Mouse (Mus musculus) embryonic facial prominence, embryonic 10.5 days (tissue): ENCODE results near the gene Dmbx1. TPM values are rescaled to one million over a fixed set of nuclear protein-coding genes. Genes with fewer than 3 reads are reported as not detected.

Experiments
- DNase-seq: peaks from one replicate; pipeline ENCODE4 v3.0.0-alpha.2; 2017; ENCODE audit warnings: low spot score
- H3K27ac ChIP-seq: fragments of 300-500 bp; sonication (generic); replicated peaks from 2 replicates; pipeline ENCODE4 v1.5.1; 2016; ENCODE audit warnings: mild to moderate bottlenecking
- H3K27me3 ChIP-seq: fragments of 300-500 bp; sonication (generic); replicated peaks from 2 replicates; pipeline ENCODE4 v1.6.1; 2016; ENCODE audit warnings: low read depth, mild to moderate bottlenecking; ENCODE audit not compliant: poor library complexity, severe bottlenecking
- H3K36me3 ChIP-seq: fragments of 300-500 bp; sonication (generic); replicated peaks from 2 replicates; pipeline ENCODE4 v1.6.1; 2016; ENCODE audit warnings: mild to moderate bottlenecking, moderate library complexity
- H3K4me1 ChIP-seq: fragments of 300-500 bp; sonication (generic); 2 replicates; pipeline ENCODE4 v1.6.1; 2016
- H3K4me3 ChIP-seq: fragments of 300-500 bp; sonication (generic); 2 replicates; pipeline ENCODE4 v1.5.1; 2016; ENCODE audit warnings: mild to moderate bottlenecking, moderate library complexity
- H3K9me3 ChIP-seq: fragments of 300-500 bp; sonication (generic); 2 replicates; pipeline ENCODE4 v1.6.1; 2016; ENCODE audit warnings: mild to moderate bottlenecking
- WGBS: fragments of 180-500 bp; shearing (Covaris S2); methylation state at CpG from one replicate; pipeline ENCODE4 v1.1.7; 2016; 5-methylcytosine and 5-hydroxymethylcytosine counted together
- polyA plus RNA-seq: library from polyadenylated mRNA; unstranded; fragments of >200 nt; fragmentation: Nextera tagmentation; extraction: Ambion mirVana; gene quantifications from 2 replicates; pipeline ENCODE4 v1.2.1, GENCODE M21; 2016

Gene Dmbx1
- polyA plus RNA-seq, 1 experiment from 2014 or later, result 2.5 TPM

DNA sequence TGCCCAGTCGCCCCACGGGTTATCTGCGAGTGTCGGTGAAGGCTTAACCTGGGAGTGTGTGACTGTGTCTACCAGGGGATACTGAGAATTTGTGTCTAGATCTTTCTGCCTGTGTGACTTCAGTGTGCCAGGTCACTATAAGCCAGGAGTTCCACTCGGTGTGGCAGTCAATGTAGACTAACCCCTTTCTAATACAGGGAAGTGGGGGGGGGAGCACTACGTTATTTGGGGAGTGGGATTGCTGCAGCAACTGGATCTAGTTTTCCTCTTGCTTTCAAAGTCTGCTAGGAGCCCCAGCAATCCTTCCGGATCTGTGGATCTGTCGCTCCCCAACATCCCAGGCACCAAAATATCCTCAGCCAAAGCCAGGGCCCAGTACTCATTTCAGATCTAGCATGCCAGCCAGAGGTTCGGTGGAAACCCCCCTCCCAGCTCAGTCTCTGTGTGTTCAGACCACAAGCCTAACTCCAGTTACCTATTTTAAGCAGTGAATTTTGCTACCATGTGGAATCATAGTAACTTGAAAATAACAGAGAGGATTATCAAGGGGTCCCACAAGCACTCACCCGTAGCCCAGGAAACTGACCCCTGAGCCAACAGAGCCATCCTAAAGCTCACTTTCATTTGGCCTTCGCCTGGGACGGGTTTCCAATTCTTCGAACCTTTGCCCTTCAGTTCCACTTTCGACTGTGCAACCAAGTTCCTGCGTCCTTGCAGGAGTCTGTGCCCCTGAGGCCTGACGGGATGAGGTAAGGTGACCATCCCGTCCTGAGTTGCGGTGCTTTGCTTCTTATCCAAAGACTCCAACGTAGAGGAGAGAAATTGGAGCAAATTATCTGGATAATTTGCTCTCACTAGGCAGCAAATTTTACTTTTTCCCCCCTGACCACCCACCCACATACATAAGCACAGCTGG is 2.4 kb downstream of the Dmbx1 start:
- peaks cover 50% of the 10 kb centered on the region for H3K4me1 ChIP-seq
- peaks cover 100% of the 10 kb centered on the region for H3K27me3 ChIP-seq
- no peak overlapping the region for H3K27ac ChIP-seq
- peak overlapping the region; percentile 63; the same call in 1 of the 2 replicates for H3K4me3 ChIP-seq
- no peaks in the 10 kb centered on the region for H3K9me3 ChIP-seq
- peak; percentile 48 for DNase-seq
- 1% methylated on average over 19 of the region's 19 CpGs for WGBS
- H3K36me3 ChIP-seq, result no peaks in the 10 kb centered on the region

- 1% methylated on average over 20 of the region's 20 CpGs for WGBS
- Histone ChIP-seq H3K27me3 (peaks cover 100% of the 10 kb centered on the region), H3K4me1 (peaks cover 50% of the 10 kb centered on the region), H3K4me3 (peak overlapping the region; percentile 35), H3K27ac (no peak overlapping the region), H3K36me3 (no peaks in the 10 kb centered on the region), H3K9me3 (no peaks in the 10 kb centered on the region)
- peak; percentile 60 for DNase-seq
Measured at GRCm38 (mm10) chr4:115936646-115937045, 3.1 kb downstream of the Dmbx1 start.

GRCm38 (mm10) chr4:115935835-115936581 is 3.7 kb downstream of the Dmbx1 start:
- peak; percentile 70 for DNase-seq
- no peaks in the 10 kb centered on the region for H3K36me3 ChIP-seq
- no peak overlapping the region for H3K27ac ChIP-seq
- H3K9me3 ChIP-seq, result no peaks in the 10 kb centered on the region
- H3K27me3 ChIP-seq, result peaks cover 100% of the 10 kb centered on the region
- under 1% methylated on average over 36 of the region's 36 CpGs for WGBS
- peaks cover 50% of the 10 kb centered on the region for H3K4me1 ChIP-seq
- H3K4me3 ChIP-seq, result peak overlapping the region; percentile 35

- 64% methylated on average over 13 of the region's 13 CpGs for WGBS
- H3K4me3 ChIP-seq, result no peak overlapping the region
- no peaks in the 10 kb centered on the region for H3K36me3 ChIP-seq
- DNase-seq, result no peak
- no peak overlapping the region for H3K27ac ChIP-seq
- H3K27me3 ChIP-seq, result peaks cover 95% of the 10 kb centered on the region
- H3K9me3 ChIP-seq, result no peaks in the 10 kb centered on the region
- H3K4me1 ChIP-seq, result peaks cover 19% of the 10 kb centered on the region
Measured at GRCm38 (mm10) chr4:115931556-115932088, 8.1 kb downstream of the Dmbx1 start.

DNA sequence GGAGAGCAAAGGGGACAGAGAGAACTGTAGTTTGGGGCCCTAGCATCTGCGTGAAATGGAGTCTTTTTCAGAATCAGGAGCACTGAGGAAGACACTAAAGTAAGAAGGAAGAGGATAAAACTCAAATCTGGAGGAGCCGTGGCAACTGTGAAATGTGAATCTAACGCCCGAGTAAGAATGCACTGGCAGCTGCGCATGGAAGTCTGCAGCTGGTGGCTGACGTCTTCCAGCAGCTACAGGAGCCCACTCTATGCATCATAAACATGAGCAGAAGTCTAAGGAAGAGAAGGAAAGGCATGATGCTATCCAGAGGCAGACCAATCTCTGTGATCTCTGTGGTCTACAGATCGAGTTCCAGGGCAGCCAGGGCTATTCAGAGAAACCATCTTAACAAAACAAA is 12.1 kb downstream of the Dmbx1 start:
- Histone ChIP-seq H3K27me3 (peaks cover 80% of the 10 kb centered on the region), H3K36me3 (no peaks in the 10 kb centered on the region)

DNA sequence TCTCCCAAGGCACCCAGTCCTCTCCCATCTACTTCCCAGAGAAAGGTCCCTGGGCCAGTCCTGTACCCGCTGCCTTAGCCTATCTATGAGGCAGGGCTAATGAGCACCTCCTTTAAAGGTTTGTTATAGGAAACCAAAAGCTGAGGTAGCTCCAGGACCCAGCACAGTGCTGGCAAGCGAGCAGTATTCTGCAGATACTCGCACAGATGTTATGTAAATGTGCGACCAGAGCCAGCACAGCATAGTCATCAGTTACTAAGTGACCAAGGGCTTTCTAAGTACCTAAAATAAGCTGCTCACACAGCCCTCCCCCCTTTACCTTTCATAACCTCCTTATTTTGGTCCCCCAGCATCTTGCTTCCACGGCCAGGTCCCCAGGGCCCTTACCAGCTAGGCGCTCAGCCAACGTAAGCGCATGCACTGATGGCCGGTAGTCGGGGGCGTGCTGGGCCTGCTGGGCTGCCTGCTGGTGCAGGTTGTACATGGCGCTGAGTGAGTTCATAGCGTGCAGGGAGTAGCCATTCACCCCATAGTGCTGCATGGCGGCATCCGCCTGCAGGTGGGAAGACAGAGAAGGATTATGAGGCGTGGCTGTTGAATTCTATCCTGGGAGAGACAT is 16.4 kb downstream of the Dmbx1 start:
- no peak for DNase-seq
- peaks cover 77% of the 10 kb centered on the region for H3K27me3 ChIP-seq
- H3K27ac ChIP-seq, result no peak overlapping the region

More for the DNA sequence above, 12.1 kb downstream of the Dmbx1 start:
- 69% methylated on average over 7 of the region's 7 CpGs for WGBS
- H3K27ac ChIP-seq, result no peak overlapping the region
- no peak for DNase-seq
- no peaks in the 10 kb centered on the region for H3K4me1 ChIP-seq
- H3K4me3 ChIP-seq, result no peak overlapping the region
- no peaks in the 10 kb centered on the region for H3K9me3 ChIP-seq

GRCm38 (mm10) chr4:115922688-115923087 is 17.0 kb downstream of the Dmbx1 start:
- no peaks in the 10 kb centered on the region for H3K9me3 ChIP-seq
- H3K36me3 ChIP-seq, result no peaks in the 10 kb centered on the region
- H3K27ac ChIP-seq, result no peak overlapping the region
- H3K4me3 ChIP-seq, result no peak overlapping the region
- WGBS, result 93% methylated on average over 5 of the region's 5 CpGs
- peaks cover 77% of the 10 kb centered on the region for H3K27me3 ChIP-seq
- DNase-seq, result no peak
- H3K4me1 ChIP-seq, result 0 out of 2 replicates have a peak, but pooled peaks cover 4% of the 10 kb centered on the region

More for the DNA sequence above, 16.4 kb downstream of the Dmbx1 start:
- H3K36me3 ChIP-seq, result no peaks in the 10 kb centered on the region
- H3K4me1 ChIP-seq, result no peaks in the 10 kb centered on the region
- H3K9me3 ChIP-seq, result no peaks in the 10 kb centered on the region
- H3K4me3 ChIP-seq, result no peak overlapping the region
- 81% methylated on average over 16 of the region's 16 CpGs for WGBS

DNA sequence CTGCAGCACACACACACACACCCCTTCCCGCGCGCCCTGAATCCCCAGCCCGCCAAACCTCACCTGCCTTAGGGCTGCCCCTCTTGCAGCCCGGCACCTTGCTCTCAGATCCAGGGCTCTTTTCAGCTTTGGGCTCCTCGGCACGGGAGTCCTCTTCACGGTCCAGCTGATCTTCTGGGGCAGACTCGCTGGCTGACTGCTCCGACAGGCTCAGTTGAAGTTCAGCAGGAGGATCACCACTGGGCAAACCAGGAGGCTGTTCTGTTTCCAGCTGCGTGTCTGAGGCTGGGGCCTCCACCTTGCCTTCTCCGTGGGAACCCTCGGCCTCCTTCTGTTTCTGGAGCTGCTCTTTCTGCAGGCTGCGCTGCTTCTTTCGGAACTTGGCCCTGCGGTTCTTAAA is 19.8 kb downstream of the Dmbx1 start:
- Histone ChIP-seq H3K4me3 (no peak overlapping the region), H3K27ac (no peak overlapping the region), H3K9me3 (no peaks in the 10 kb centered on the region), H3K27me3 (peaks cover 94% of the 10 kb centered on the region), H3K36me3 (no peaks in the 10 kb centered on the region), H3K4me1 (0 out of 2 replicates have a peak, but pooled peaks cover 4% of the 10 kb centered on the region)
- DNase-seq, result no peak
- WGBS, result 81% methylated on average over 16 of the region's 16 CpGs

GRCm38 (mm10) chr4:115911586-115911985 is 28.1 kb downstream of the Dmbx1 start:
- no peaks in the 10 kb centered on the region for H3K9me3 ChIP-seq
- peak overlapping the region; percentile 62; the same call in 1 of the 2 replicates for H3K27ac ChIP-seq
- no peaks in the 10 kb centered on the region for H3K36me3 ChIP-seq
- WGBS, result under 1% methylated on average over 4 of the region's 4 CpGs
- H3K27me3 ChIP-seq, result peaks cover 74% of the 10 kb centered on the region
- H3K4me3 ChIP-seq, result no peak overlapping the region
- peak; percentile 66 for DNase-seq
- H3K4me1 ChIP-seq, result peaks cover 21% of the 10 kb centered on the region

- Histone ChIP-seq H3K4me3 (no peak overlapping the region), H3K27ac (no peak overlapping the region), H3K36me3 (no peaks in the 10 kb centered on the region), H3K9me3 (no peaks in the 10 kb centered on the region), H3K27me3 (peaks cover 81% of the 10 kb centered on the region), H3K4me1 (peaks cover 36% of the 10 kb centered on the region)
- no peak for DNase-seq
- WGBS, result 17% methylated on average over 7 of the region's 7 CpGs
Measured at GRCm38 (mm10) chr4:115908641-115909040, 31.1 kb downstream of the Dmbx1 start.

- Histone ChIP-seq H3K27ac (no peak overlapping the region), H3K4me1 (peaks cover 36% of the 10 kb centered on the region), H3K27me3 (peaks cover 81% of the 10 kb centered on the region), H3K36me3 (no peaks in the 10 kb centered on the region), H3K4me3 (no peak overlapping the region), H3K9me3 (no peaks in the 10 kb centered on the region)
- no peak for DNase-seq
- WGBS, result 66% methylated on average over 1 of the region's 1 CpGs
Measured at GRCm38 (mm10) chr4:115907994-115908393, 31.7 kb downstream of the Dmbx1 start.

DNA sequence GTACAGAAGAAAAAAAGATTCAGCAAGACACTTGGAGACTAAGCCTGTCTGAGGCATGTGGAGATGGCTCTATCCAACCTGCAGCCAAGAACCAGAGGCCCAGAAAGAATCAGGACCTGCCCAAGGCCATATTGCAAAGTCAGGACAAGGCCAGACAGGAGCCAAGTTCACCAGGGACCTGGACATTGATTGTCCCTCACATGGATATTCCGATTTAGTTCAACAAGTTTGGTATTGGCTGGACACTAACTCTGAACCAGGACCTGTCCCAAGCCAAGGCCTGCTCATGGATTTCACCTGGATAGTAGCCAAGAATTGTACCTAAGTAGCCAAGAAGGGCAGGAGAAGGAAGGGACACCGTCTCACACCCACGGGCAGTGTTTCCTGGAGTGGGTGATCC is 32.9 kb downstream of the Dmbx1 start:
- Histone ChIP-seq H3K27ac (no peak overlapping the region), H3K36me3 (no peaks in the 10 kb centered on the region), H3K27me3 (peaks cover 83% of the 10 kb centered on the region), H3K4me3 (no peak overlapping the region), H3K4me1 (peaks cover 30% of the 10 kb centered on the region), H3K9me3 (no peaks in the 10 kb centered on the region)
- 81% methylated on average over 3 of the region's 3 CpGs for WGBS
- no peak for DNase-seq
